Mouse (Mus musculus): Measurements from ENCODE around the gene Eci1.

GRCm38 (mm10) chr17:24415011-24415410 lies 11.4 kb upstream of the Eci1 start:
- no peak for TF ChIP-seq EP300 (IDR thresholded peaks at IDR 0.05; ENCODE audit: low read depth)
- no peak for TF ChIP-seq CTCF (IDR thresholded peaks at IDR 0.05; ENCODE audit: low read depth)
